Mouse (Mus musculus) E14TG2a.4 (cell line): ENCODE measurements around the gene Gm49416.

Experiments used
- H3K27me3 ChIP-seq: 2 replicates; pipeline ENCODE4 v1.6.1; 2014; ENCODE audit warnings: low read length, control low read depth; ENCODE audit not compliant: insufficient read depth
- H3K36me3 ChIP-seq: 2 replicates; pipeline ENCODE4 v1.6.1; 2014; ENCODE audit warnings: low read length, control low read depth; ENCODE audit not compliant: insufficient read depth
- H3K4me1 ChIP-seq: replicated peaks from 2 replicates; pipeline ENCODE4 v1.6.1; 2014; ENCODE audit warnings: low read depth, low read length, control low read depth
- H3K4me3 ChIP-seq: replicated peaks from 2 replicates; pipeline ENCODE4 v1.5.1; 2014; ENCODE audit warnings: mild to moderate bottlenecking, low read length
- H3K9me3 ChIP-seq: 2 replicates; pipeline ENCODE4 v1.6.1; 2014; ENCODE audit warnings: low read length, control low read depth
- CTCF ChIP-seq: conservative IDR thresholded peaks from 2 replicates; pipeline ENCODE4 v1.5.1; 2014; ENCODE audit warnings: low read length
- NANOG ChIP-seq: IDR thresholded peaks from 2 replicates; pipeline ENCODE4 v1.6.1; 2014; ENCODE audit warnings: borderline replicate concordance, low read length, mixed read lengths
- POU5F1 ChIP-seq: IDR thresholded peaks from 2 replicates; pipeline ENCODE4 v1.6.1; 2014; ENCODE audit warnings: low read length, borderline replicate concordance

Gene Gm49416

GRCm38 (mm10) chr19:8871267-8872186 lies 17.2 kb upstream of the Gm49416 start, which contains the start of gene Ubxn1:
TSS of gene Ubxn1 (plus strand) at chr19:8871496.
- Histone ChIP-seq H3K36me3 (peaks cover 45% of the 10 kb centered on the region), H3K4me3 (peak within 1 kb of the TSS; percentile 100), H3K27me3 (no peaks in the 10 kb centered on the region)

GRCm38 (mm10) chr19:8872266-8872840 lies 16.4 kb upstream of the Gm49416 start:
- H3K36me3 ChIP-seq: peaks cover 53% of the 10 kb centered on the region
- TF ChIP-seq CTCF (no peak), POU5F1 (no peak), NANOG (no peak)
- peaks cover 46% of the 10 kb centered on the region for H3K4me1 ChIP-seq
- no peaks in the 10 kb centered on the region for H3K27me3 ChIP-seq
- H3K4me3 ChIP-seq: peak overlapping the region; percentile 100
- H3K9me3 ChIP-seq: no peaks in the 10 kb centered on the region

More at GRCm38 (mm10) chr19:8871267-8872186, 17.2 kb upstream of the Gm49416 start, which contains the start of gene Ubxn1:
- Histone ChIP-seq H3K9me3 (no peaks in the 10 kb centered on the region), H3K4me1 (peaks cover 46% of the 10 kb centered on the region)
- no peak for TF ChIP-seq CTCF
- no peak for TF ChIP-seq POU5F1
- TF ChIP-seq NANOG: no peak

- no peaks in the 10 kb centered on the region for H3K27me3 ChIP-seq
- TF ChIP-seq NANOG (no peak), POU5F1 (no peak), CTCF (no peak)
- peaks cover 52% of the 10 kb centered on the region for H3K4me1 ChIP-seq
- H3K36me3 ChIP-seq: peaks cover 80% of the 10 kb centered on the region
- no peaks in the 10 kb centered on the region for H3K9me3 ChIP-seq
- H3K4me3 ChIP-seq: no peak overlapping the region
Measured at GRCm38 (mm10) chr19:8875031-8875430, 13.7 kb upstream of the Gm49416 start.

GRCm38 (mm10) chr19:8880311-8881033 lies 8.3 kb upstream of the Gm49416 start, which contains the start of gene Uqcc3:
TSS of gene Uqcc3 (minus strand) at chr19:8880923.
- no peaks in the 10 kb centered on the region for H3K9me3 ChIP-seq
- H3K27me3 ChIP-seq: no peaks in the 10 kb centered on the region
- peak within 1 kb of the TSS; percentile 93 for H3K4me3 ChIP-seq
- no peak for TF ChIP-seq NANOG
- TF ChIP-seq CTCF: no peak
- no peak for TF ChIP-seq POU5F1
- peaks cover 27% of the 10 kb centered on the region for H3K4me1 ChIP-seq
- peaks cover 46% of the 10 kb centered on the region for H3K36me3 ChIP-seq

GRCm38 (mm10) chr19:8881034-8881392 lies 7.7 kb upstream of the Gm49416 start:
- TF ChIP-seq NANOG (no peak), CTCF (no peak), POU5F1 (no peak)
- H3K4me3 ChIP-seq: peak overlapping the region; percentile 93
- H3K4me1 ChIP-seq: peaks cover 32% of the 10 kb centered on the region
- H3K9me3 ChIP-seq: no peaks in the 10 kb centered on the region
- H3K27me3 ChIP-seq: no peaks in the 10 kb centered on the region
- H3K36me3 ChIP-seq: peaks cover 41% of the 10 kb centered on the region

- Histone ChIP-seq H3K36me3 (peaks cover 28% of the 10 kb centered on the region), H3K9me3 (no peaks in the 10 kb centered on the region), H3K4me3 (no peak within 1 kb of the TSS), H3K4me1 (peaks cover 47% of the 10 kb centered on the region), H3K27me3 (no peaks in the 10 kb centered on the region)
- TF ChIP-seq POU5F1 (no peak), CTCF (no peak), NANOG (no peak)
Measured at GRCm38 (mm10) chr19:8883616-8884015, 5.1 kb upstream of the Gm49416 start, which contains the start of the genes Lbhd1 and Gm49403. TSS of gene Lbhd1 (plus strand) at chr19:8883732. TSS of gene Gm49403 (plus strand) at chr19:8883930.

- Histone ChIP-seq H3K4me1 (peaks cover 52% of the 10 kb centered on the region), H3K27me3 (no peaks in the 10 kb centered on the region)
Measured at GRCm38 (mm10) chr19:8886916-8887584, 1.7 kb upstream of the Gm49416 start.

More at GRCm38 (mm10) chr19:8886916-8887584, 1.7 kb upstream of the Gm49416 start:
- Histone ChIP-seq H3K36me3 (peaks cover 38% of the 10 kb centered on the region), H3K9me3 (no peaks in the 10 kb centered on the region), H3K4me3 (peak overlapping the region; percentile 90)
- TF ChIP-seq POU5F1 (no peak), NANOG (no peak), CTCF (no peak)
